Mouse (Mus musculus) fibroblast of lung, adult 2 months (primary cell): Measurements from ENCODE around the gene Ecd.

ENCODE experiments used
- DNase-seq: peaks from one replicate; pipeline ENCODE4 v3.0.0-alpha.2; 2011; ENCODE audit warnings: low read depth

Ecd gene

DNA sequence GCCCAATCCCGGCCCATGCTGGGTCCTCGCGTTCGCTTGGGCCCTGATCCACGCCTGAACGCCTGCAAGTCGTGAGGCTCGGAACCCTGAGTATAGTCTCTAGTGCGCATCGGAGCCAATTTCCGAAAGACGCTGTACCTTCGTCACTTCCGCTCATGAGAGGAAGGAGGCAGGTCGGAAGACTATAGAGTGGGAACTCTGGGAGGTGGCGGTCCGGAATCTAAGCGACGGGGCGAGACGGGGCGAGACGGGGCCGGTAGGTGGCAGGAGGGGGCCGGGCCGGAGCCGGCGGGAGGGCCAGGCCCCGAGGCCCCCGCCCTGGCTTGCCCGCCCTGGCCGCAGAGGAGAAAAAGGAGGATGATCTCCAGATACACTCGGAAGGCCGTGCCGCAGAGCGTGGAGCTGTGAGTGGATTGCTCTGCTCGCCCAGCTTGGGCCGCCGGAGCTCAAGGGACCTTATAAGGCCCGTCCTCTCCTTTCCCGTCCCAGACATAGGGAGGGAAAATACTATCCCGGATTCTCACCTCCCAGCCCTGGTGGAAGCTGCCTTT is at the start of gene Ecd, which contains the start of gene Fam149b:
Ecd (minus strand) TSS at position 131 of the 551 bp plus-strand sequence.
Fam149b (plus strand) TSS at position 172 of the 551 bp plus-strand sequence.
- DNase-seq, result peak; percentile 93

DNA sequence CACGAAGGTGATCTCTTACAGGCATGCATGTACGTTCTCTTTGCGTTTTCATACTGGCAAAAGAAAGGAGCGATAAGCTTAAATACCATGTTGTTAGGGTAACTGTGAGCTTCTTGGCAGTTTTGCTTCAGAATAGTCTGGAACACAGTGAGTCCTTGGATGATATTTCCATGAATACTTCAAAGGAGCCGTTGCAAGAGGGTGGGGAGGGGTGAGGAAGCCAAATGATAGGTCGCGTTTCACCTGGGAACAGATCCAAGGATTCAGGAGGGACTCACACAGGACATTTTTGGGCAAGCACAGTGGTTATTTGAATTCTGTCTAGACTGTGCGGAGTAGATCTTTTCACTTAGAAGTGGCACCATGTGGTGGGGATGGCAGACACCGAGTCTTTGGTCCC is 49.3 kb upstream of the Ecd start:
- DNase-seq, result no peak

DNA sequence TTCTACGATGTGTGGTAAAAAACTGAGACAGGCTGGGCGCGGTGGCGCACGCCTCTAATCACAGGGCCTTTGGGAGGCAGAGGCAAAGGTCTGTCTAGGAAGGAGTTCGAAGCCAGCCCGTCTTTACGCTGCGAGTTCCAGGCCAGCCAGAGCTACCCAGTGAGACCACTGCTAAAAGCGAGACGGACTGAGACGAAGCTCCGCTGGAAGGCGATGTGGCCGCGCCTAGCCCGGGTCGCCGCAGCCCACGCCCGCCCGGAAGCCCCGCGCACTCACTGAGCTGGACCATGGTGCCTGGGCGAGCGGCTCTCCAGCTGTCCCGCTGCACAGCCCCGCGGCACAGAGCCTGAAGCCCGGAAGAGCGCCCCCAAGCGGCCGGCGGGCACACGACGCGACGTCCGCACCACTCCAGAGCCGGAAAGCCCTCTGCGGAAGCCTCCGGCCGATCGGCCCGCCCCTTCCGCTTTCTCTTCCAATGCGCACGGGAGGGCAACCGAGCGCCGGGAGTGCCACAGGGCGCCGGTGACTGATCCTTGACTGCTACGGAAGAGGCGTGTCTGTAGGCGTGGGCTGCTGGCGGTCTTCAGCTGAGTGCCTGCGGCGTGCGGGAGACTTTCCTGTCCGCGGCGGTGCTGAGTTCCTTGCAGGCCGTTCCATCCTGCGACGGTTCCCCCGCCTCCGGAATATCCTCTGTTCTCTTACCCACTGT is 45.4 kb upstream of the Ecd start, which contains the start of gene Mrps16:
Mrps16 (minus strand) TSS at position 430 of the 709 bp plus-strand sequence.
- DNase-seq, result peak; percentile 93

DNA sequence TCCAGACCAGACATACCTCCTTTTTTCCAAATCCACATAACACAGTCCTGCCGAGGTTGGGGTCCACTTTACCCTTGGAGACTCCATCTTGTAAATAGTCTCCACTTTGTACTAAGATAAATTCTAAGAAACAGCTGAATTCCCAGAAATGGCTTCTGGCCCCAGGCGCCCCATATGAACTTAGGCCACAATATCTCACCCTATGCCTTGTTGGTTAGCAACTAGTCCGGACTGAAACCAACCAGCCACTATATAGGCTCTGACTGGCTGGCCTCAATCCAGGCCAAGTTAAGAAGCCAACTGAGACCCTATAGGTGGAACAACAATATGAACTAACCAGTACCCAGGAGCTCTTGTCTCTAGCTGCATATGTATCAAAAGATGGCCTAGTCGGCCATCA is 44.4 kb upstream of the Ecd start:
- no peak for DNase-seq

DNA sequence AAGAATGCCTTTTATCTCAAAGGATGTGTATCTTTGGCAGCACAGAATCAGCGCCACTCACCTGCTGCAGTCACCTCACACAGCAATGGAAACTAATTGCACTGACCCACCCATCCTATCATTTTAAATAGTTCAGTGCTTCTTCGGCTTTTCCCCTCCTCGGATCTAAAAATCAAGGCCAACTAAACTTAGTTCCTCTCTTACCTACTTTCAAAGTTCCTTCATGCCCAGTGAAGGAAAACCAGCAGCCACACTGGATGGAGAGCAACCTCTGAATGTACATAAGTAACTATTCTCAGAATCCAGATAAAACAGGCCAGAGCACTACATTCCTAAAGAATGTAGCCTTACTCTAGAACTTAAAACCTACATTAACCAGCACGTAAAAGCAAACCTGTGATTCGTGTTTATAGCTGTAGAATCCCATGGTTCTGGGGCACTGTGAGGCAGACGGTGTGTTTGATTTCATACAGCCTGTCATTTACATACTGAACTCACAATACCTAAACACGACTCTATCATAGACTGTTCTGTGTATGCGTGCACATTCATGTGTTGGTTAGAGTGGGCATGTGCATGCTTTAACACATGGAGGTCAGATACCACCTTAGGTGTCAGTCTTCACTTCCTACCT is 41.6 kb upstream of the Ecd start:
- no peak for DNase-seq

DNA sequence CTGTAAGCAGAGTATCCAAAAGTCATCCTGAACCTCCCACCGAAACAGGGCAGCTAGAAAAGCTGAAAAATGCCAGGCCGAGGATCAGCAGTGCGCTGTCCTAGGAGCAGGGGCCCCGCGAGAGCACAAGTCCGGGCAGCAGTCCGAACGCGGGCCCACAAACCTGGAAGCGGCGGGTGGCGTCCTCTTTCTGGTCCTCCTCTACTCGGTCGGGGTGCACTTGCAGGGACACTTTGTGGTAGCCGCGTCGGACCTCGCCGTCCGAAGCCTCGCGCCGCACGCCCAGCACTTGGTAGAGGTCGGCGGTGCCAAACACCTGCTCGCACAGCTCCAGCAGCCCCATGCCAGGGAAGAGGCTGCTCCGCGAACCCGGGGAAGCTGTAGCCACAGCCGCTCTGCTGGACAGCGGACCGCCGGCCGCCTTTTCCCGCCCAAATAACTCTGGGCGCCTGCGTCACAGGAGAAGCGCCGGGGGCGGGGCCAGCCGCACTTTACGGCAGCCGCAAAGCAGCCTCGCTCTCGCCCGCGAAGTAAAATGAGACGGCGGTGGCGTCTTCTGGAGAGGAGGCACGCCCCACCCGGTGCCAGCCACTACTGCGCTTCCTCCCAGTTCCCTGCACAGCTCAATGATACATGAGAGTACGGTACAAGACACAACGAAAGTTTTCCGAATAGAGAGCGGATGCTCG is 40.7 kb upstream of the Ecd start, which contains the start of gene Dnajc9:
Dnajc9 (minus strand) TSS at position 470 of the 689 bp plus-strand sequence.
- DNase-seq, result peak; percentile 78

DNA sequence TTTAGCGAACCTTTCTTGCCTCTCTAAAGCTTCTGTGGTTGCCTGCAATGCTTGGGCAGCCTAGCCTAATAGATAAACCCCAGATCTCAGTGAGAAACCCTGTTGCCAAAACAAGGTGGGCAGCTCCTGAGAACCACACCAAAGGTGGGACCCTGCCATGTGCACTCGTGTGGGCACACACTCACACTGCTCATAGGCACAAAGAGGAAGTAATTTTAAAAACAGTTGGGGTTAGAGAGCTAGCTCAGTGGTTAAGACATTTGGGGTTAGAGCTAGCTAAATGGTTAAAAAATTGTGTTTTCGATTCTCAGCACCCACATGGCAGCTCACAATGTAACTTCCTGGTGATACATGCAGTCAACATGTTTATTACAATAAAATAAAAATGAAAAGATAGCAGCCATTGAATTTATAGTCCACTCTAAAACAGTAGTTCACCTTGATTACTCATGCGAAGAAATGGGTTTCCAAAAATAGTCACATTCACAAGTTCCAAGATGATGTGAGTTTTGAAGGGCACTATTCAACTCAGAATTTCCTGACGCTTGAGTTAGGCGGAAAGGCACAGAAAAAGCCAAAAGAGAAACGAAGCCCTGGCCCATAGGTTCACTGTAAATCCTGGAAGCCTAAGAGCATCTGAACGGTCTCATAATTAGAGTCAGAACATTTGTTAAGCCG is 32.0 kb upstream of the Ecd start:
- no peak for DNase-seq

DNA sequence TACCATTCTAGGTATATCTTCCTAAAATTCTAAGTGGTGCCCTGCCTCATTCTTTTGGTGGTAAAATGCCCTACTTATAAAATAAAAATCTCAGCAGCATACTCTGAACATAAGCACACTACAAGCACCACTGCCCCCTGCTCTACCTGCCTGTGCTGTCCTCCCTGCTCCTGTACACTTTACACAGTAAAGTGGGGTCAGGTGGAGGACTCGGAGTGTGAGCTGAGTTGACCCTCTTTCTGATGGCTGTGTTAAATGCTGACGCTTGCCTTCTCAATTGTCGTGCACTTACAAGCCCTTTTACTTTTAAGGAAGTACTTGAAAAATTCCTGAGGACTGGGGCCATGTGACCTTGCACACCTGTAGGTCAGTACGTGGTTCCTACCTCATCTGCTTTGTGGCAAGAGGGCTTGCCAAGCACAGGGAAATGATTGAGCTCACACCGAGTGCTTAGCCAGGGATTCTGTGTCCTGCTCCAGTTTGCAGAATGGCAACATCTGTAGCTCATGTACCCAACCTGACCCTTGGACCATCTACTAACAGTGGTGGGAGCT is 31.2 kb upstream of the Ecd start:
- no peak for DNase-seq

DNA sequence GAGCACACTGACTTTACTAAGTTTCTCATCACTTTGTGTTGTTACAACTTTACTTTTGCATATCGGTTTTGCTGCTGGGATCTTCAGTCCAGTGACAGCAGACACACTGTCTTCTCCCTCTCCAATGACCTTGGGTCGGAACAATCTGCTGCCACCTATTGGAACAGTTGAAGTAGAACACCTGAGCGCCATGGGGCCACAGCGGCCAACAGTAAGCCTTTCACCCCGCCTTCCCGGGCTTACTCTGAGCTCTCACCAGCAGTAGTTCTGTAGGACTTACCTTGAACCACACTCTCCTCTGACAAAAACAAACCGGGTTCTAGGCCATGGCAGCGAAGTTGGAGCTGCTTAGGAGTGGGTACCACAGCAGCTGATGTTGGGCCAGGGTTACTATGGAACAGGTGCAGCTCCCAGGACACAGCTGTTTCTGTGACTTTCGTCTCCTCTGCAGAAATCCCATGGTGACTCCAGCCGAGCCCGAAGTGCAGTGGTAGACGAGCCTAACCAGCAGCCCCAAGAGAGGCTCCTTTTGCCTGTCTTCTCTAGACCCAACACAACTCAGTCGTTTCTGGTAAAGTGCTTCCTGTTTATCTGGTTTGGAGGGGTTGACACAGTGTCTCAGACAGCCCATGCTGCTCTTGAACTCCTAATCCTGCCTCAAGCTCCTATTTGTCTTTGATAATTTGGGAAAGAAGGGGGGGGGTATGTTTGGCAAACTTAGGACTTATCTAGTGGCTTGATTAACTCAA is 30.6 kb upstream of the Ecd start:
- DNase-seq, result no peak

DNA sequence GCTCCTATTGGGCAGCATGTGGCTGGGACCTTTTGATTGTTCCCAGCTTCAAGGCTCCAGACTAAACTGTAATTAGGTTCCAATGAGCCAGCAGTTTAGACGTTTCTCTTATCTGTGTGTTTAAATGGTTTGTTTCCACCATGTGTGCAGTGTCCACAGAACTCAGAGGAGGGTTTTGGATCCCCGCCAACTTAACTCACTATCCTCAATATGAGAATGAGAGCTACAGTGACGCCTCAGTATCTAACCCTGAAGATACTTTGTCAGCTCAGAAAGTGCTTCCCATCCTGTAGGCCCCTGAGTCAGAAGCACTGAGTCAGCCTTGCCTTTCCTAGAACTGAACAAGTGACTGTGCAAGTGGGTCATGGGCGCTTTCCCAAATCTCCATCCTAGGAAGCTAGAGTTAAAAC is 29.2 kb upstream of the Ecd start:
- DNase-seq, result no peak

DNA sequence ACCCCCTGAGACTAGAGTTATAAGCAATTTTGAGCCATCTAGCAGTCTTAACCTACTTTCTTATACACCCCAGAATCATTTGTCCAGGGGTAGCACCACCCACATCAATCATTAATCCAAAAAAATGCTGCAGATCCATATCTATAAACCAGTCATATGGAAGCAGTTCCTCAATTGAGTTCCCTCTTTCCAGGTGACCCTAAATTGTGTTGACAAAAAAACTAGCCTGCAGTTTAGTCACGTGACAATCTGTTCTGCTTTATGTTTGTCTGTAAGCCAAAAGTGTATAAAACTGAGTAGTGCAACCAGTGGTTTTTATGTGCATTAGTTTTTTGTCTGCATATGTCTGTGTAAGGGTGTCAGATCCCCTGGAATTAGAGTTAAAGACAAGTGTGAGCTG is 23.9 kb upstream of the Ecd start:
- no peak for DNase-seq

DNA sequence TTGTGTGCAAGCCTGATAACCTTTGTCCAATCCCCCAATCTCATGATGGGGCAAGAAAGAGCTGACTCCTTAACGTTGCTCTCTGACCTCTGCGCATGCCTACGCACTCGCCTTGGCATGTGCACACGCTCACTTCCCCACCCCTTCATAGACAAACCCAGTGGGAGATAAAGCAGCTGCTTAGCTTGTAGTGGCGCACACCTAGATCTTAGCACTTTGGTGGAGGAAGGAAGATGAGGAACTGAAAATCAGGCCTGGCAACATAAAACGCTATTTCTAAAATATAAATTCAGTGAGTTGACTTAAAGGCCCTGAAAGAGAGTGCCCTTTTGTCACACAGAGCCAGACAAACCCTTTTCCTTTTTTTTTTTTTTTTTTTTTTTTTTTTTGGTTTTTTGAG is 22.9 kb upstream of the Ecd start:
- no peak for DNase-seq

DNA sequence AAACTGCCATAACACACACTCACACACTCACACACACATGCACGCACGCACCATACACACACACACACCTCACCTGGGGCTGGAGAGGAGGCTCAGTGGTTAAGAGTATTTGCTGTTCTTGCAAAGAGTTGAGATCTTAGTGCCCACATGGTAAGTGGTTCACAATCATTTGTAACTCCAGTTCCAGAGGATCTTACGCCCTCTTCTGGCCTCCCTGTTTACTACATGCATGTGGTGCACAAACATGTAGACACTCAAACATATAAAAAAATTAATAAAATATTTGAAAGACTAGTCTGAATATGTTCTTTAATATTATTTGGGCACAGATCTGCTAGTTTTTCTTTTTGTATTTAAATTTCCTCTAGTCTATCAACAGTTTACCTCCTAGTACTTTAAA is 20.4 kb upstream of the Ecd start:
- no peak for DNase-seq

DNA sequence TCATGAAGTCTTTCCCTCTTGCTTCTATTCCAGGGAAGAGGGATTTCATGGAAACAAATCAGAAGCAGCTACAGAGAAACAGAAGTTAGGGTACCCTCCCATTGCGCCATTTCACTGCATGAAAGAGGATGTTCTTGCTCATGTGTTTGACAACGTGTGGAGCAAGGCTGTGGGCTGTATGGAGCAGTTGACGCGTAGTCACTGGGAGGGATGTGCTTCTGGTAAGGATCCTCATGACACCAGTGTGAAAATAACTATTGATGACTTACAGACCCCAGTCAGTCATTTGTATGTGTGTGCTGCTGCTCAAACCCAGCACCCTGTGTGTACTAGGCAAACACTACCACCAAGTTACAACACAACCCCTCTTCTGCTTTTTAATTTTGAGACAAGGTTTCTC is 15.3 kb upstream of the Ecd start:
- no peak for DNase-seq

DNA sequence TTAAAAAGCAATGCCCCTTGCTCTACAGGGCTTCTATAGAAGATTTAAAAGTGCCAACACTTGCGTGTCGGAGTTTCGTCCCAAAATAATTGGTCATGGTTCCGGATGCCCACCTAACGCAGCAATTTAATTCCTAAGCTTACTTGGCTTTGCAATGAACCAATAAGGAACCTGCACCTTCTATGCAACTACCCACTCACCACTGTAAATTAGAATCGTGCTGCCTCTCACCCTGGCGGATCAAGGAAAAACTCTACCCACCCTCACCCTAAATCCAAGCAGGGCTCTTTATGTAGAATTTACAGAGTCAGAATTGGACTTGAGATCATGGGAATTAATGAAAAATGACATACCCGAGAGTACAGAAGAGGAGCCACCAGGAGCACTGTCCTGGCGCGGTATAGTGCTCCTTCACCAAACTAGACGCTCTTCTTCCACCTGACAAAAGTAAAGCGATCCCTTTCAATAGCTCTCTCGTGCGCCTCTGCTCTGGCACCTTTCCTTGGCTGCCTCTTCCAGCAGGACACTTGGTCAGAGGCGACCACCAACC is 405 bp downstream of the Ecd start:
- DNase-seq, result no peak

DNA sequence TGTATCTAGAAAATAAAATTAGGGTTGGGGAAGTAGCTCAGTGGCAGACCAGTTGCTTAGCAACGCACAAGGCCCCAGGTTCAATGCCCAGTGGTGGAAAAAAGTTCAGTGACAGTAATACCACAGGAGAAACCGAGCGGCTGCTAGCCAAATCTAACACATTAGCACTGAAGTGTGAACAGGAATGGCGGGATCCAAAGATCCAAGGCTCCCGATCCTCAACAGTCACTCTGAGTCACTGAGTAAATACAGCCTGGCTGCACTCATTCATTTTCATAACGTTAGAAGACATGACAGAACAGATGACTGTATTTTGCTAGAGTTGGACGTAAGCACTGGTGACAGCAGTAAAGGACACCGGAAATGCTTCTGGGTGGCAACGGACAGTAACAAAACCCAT is 2.0 kb downstream of the Ecd start:
- DNase-seq, result no peak

DNA sequence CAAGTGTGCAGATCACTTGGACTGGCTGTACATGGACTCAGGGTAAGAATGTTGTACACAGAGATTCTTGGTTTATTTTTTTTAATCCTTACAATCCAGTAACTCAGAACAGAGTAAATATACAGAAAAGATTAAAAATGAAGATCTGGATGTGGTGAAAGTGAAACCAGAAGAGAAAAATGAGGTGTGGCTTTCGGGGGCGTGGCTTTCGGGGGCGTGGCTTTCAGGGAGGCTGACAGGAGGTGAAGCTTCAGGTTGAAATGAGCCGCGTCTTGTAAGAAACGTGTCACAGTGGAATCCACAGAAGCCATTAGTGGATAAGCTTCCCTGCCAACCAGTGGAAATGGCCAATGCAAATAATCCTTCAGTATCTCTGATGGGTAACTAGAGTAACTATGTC is 7.1 kb downstream of the Ecd start:
- no peak for DNase-seq

DNA sequence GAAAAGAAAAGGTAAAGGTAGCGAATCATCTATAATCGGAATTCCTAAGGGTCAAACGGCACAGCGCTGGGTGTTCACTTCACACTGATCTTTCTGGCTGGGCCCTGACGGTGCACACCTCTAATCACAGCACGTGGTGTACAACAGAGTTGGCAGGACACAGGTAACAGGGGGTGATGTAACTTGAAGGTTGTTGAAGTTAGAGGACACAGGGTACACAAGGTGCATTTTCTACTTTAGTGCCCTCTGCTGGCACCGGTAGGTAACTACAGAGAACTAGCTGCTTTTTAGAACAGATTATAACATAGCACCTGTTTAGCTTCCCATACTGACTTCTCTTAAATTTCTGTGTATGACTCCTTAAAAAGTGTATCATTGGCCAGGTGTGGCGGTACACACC is 7.8 kb downstream of the Ecd start:
- DNase-seq, result no peak

DNA sequence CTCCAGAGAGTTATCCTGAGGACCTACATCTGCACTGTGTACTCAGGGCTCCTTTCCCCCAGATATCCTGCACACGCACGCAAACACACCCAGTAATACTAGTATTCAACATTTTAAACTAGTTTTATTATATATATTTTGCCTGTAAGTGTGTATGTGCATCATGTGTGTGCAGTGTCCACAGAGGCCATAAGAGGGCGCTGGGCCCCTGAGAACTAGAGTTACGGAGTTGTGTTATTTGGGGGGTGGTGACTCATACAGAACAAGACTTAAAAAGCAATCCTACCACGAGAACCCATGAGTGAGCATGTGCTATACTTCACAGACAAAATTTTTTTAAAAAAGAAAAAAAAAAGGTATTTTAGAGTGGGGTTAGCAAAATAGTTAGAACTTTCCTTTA is 8.5 kb downstream of the Ecd start:
- DNase-seq, result no peak

DNA sequence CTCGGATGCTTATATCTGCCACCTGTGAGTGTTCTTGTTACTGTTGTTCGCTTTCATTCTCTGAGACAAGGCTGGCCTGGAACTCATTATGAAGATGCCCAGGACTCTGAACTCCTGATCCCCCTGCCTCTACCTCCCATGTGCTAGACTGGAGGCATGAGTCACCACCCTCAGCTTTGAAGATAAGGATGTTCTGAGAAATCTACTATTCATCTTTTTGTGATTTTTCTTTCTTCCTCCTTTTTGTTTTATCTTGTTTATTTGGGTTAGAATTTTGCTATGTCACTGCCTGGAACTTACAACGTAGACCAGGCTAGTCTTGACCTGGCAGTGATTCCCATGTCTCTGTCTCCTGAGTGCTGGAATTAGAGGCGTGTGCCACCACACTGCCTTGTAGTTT is 16.6 kb downstream of the Ecd start:
- DNase-seq, result no peak

DNA sequence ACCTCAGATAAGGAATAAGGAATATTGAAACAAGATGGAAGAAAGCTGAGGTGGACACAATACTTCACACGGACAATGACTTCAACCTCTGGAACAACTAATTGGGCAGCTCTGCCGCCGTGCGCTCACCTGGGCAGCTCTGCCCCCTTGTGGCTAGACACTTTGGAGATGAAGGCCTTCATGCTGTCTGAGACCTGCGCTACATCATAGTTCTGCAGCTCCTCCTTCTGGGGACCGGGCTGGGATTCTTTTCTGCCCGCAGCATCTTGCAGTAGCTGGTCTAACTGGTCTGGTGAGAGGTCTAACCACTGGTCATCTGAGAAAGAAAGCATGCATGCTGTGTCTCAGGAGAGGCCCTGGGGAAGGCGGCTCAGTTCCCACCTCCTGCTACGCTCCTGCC is 19.4 kb downstream of the Ecd start:
- DNase-seq, result no peak
